ENCODE assay signal across 20 mouse cellular contexts in genomic region chr6:134032451-134032850, GRCm38 (mm10). TPM values are rescaled to one million over a fixed set of nuclear protein-coding genes. Genes with fewer than 3 reads are reported as not detected.
DNase-seq lines count a peak whose midpoint lies in the region; ATAC-seq and TF ChIP-seq lines count a peak whose summit lies in the region.
"Had no signal": no experiment of that assay in that cellular context is flagged by ENCODE, and none has a peak within 500 bp of the region (broad histone marks: within the 10 kb centered on the region; RNA-seq: fewer than 3 reads in every experiment).

No protein-coding gene starts in this region.

- no peaks in the 10 kb centered on the region for H3K79me2 ChIP-seq in heart, adult 2 months (replicated peaks; ENCODE audit: control insufficient read depth, insufficient read depth, low read length)

- peaks cover 14% of the 10 kb centered on the region for H3K4me1 ChIP-seq in midbrain, embryonic 14.5 days (ENCODE audit: control insufficient read depth, insufficient read depth, low read length)
- peaks cover 18% of the 10 kb centered on the region for H3K4me1 ChIP-seq in midbrain, embryonic 10.5 days
- H3K4me1 ChIP-seq in heart, adult 2 months (ENCODE audit: control insufficient read depth, insufficient read depth, low read length) = peaks cover 3% of the 10 kb centered on the region; the same call in 1 of the 2 replicates

- no peak for TF ChIP-seq CTCF in heart, adult 2 months (IDR thresholded peaks at IDR 0.05)

- no peak for TF ChIP-seq EP300 in heart, adult 2 months (IDR thresholded peaks at IDR 0.05; ENCODE audit: insufficient read depth, low read depth, low read length)

- no peak overlapping the region for H3K9ac ChIP-seq in midbrain, embryonic 14.5 days (replicated peaks; ENCODE audit: low read length)
- H3K9ac ChIP-seq in heart, adult 2 months (ENCODE audit: low read depth, low read length) = no peak overlapping the region
- H3K9ac ChIP-seq: embryonic facial prominence, embryonic 12.5 days; forebrain, embryonic 13.5 days; forebrain, embryonic 15.5 days; forebrain, postnatal 0 days had no signal

- H3K4me2 ChIP-seq in midbrain, embryonic 14.5 days (ENCODE audit: low read length) = no peak overlapping the region
- H3K4me2 ChIP-seq: embryonic facial prominence, embryonic 12.5 days; forebrain, embryonic 13.5 days; forebrain, embryonic 15.5 days had no signal

- H3K4me3 ChIP-seq in midbrain, embryonic 14.5 days (replicated peaks; ENCODE audit: low read depth, low read length) = no peak overlapping the region
- H3K4me3 ChIP-seq in midbrain, embryonic 10.5 days = no peak overlapping the region
- no peak overlapping the region for H3K4me3 ChIP-seq in heart, adult 2 months
- H3K4me3 ChIP-seq: embryonic facial prominence, embryonic 10.5 days; embryonic facial prominence, embryonic 12.5 days; forebrain, embryonic 13.5 days; forebrain, embryonic 15.5 days had no signal

- no peak overlapping the region for H3K27ac ChIP-seq in midbrain, embryonic 14.5 days (replicated peaks; ENCODE audit: low read depth, low read length)
- no peak overlapping the region for H3K27ac ChIP-seq in midbrain, embryonic 10.5 days (replicated peaks)
- no peak overlapping the region for H3K27ac ChIP-seq in heart, adult 2 months
- H3K27ac ChIP-seq: embryonic facial prominence, embryonic 10.5 days; embryonic facial prominence, embryonic 12.5 days; forebrain, embryonic 13.5 days; forebrain, embryonic 15.5 days had no signal

- peak; percentile 41 for DNase-seq in midbrain, embryonic 14.5 days
- DNase-seq in midbrain, embryonic 10.5 days (ENCODE audit: low spot score) = no peak
- DNase-seq in ZHBTc4 (ENCODE audit: low read depth, low spot score) = peak; percentile 63
- DNase-seq in heart, adult 2 months = no peak
- DNase-seq in adrenal gland, postnatal 14 days = no peak
- DNase-seq: adrenal gland, adult 2 months; adrenal gland, postnatal 10 days; B cell, adult 2 months; cerebellum, adult 11-12 months; cerebellum, adult 2 months; cerebellum, adult 9-10 months; cerebellum, postnatal 10 days; cerebellum, postnatal 25 days; forebrain, postnatal 0 days had no signal

- 11% methylated on average over 7 of the region's 7 CpGs for WGBS in midbrain, embryonic 14.5 days
- 30% methylated on average over 7 of the region's 7 CpGs for WGBS in midbrain, embryonic 10.5 days
- WGBS in heart, adult 2 months = 54% methylated on average over 7 of the region's 7 CpGs

- intact Hi-C loops in heart, adult 2 months (cut with DNase I) = no loop called here

- no peaks in the 10 kb centered on the region for H3K27me3 ChIP-seq in midbrain, embryonic 14.5 days (ENCODE audit: control insufficient read depth, insufficient read depth, low read length)
- H3K27me3 ChIP-seq in midbrain, embryonic 10.5 days (ENCODE audit: low read depth, poor library complexity, severe bottlenecking) = no peaks in the 10 kb centered on the region
- H3K27me3 ChIP-seq in heart, adult 2 months (ENCODE audit: control insufficient read depth, insufficient read depth, low read length) = no peaks in the 10 kb centered on the region
- H3K27me3 ChIP-seq: CH12.LX; embryonic facial prominence, embryonic 12.5 days; forebrain, embryonic 13.5 days; forebrain, embryonic 15.5 days had no signal

- no peak for ATAC-seq in midbrain, embryonic 14.5 days (ENCODE audit: low FRiP score, low TSS enrichment)
- ATAC-seq: CD4-positive, CD25-positive, alpha-beta regulatory T cell, adult 4 months; forebrain, embryonic 13.5 days; forebrain, embryonic 15.5 days; forebrain, postnatal 0 days had no signal

- TF ChIP-seq POLR2A in heart, adult 2 months (IDR thresholded peaks at IDR 0.05; ENCODE audit: insufficient read depth, low read depth, low read length) = no peak

- no peaks in the 10 kb centered on the region for H3K9me3 ChIP-seq in midbrain, embryonic 14.5 days (ENCODE audit: control insufficient read depth, low read length)
- peaks cover 3% of the 10 kb centered on the region; the same call in 1 of the 2 replicates for H3K9me3 ChIP-seq in midbrain, embryonic 10.5 days (replicated peaks)
- H3K9me3 ChIP-seq: forebrain, embryonic 13.5 days; forebrain, embryonic 15.5 days had no signal

- H3K36me3 ChIP-seq in midbrain, embryonic 14.5 days (ENCODE audit: control insufficient read depth, insufficient read depth, low read length) = no peaks in the 10 kb centered on the region
- no peaks in the 10 kb centered on the region for H3K36me3 ChIP-seq in midbrain, embryonic 10.5 days
- peaks cover 1% of the 10 kb centered on the region; the same call in 1 of the 2 replicates for H3K36me3 ChIP-seq in heart, adult 2 months (ENCODE audit: control insufficient read depth, insufficient read depth, low read length)
- H3K36me3 ChIP-seq: embryonic facial prominence, embryonic 10.5 days; embryonic facial prominence, embryonic 12.5 days; forebrain, embryonic 15.5 days had no signal

RNA-seq across cellular contexts. Expression of gene Etv6, which starts 3.0 kb away (rescaled TPM):
- polyA plus RNA-seq in midbrain, embryonic 14.5 days (2014; fragmentation: Nextera tagmentation; extraction: Ambion mirVana) = 4.1 and 7.9 TPM in 2 replicates
- polyA plus RNA-seq in midbrain, embryonic 10.5 days (2016; fragmentation: Nextera tagmentation; extraction: Ambion mirVana) = 12.6 and 12.8 TPM in 2 replicates
- total RNA-seq in heart, adult 2 months (2021) = 10 to 100 TPM; 11.4 to 14.0 TPM
- polyA plus RNA-seq in heart, adult 2 months (2012; rRNA removed) = 9.8 and 12.7 TPM in 2 replicates
- total RNA-seq in adrenal gland, postnatal 14 days (2021) = 35.7 and 38.2 TPM in 2 replicates

Comparison
In these comparisons a context has a peak if more than half of its experiments do, and no peak if none do; other contexts are left out.
1. DNase-seq: peak in midbrain, embryonic 14.5 days (single experiment) and ZHBTc4 (single experiment); none in midbrain, embryonic 10.5 days (single experiment), heart, adult 2 months (0 of 2) and adrenal gland, postnatal 14 days (single experiment).